Mouse (Mus musculus) NIH3T3 (cell line): ENCODE measurements around the gene Relt.
"Not testable (repeated sequence)": the region's sequence is repeated elsewhere in the genome, so short reads cannot be mapped to it uniquely, and the experiment has no call there.

Source experiments
- DNase-seq: peaks from one replicate; pipeline ENCODE4 v3.0.0-alpha.2; 2012; ENCODE audit warnings: low read depth

Relt gene

DNA sequence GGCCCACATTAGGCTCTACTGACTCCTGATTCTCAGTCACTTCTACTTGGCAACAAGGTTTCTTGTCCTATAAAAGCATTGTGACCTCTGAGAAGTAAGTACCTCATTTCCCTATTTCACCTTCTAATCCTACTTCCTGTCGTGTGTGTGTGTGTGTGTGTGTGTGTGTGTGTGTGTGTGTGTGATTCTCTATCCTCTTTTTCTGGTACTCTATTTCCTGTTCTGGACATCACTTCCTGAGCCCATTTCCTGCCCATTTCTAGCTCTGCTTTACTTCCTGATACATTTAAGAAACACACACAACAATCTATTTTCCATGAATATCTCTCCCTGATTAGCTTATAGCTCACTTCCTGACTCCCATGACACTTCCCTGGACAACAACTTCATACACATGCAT, 12.6 kb upstream of the Relt start:
- DNase-seq = no peak

DNA sequence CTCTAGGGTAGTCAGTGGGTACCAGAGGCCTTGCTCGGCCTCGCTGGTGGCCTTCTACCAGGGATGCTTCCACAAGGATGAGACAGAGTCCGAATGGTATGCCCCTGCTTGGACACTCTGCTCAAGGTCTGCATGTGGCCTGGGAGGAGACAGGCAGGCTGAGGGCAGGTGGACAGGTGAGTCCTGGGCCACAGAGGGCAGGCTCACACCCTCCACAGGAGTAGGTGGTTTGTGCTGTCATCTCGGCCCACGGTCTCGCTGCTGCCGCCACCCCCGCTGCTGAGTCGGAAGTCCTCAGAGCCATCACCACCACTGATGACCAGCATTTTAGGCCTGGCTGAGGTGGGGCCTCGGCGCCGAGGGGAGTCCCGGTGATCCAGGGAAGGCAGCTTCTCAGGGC, 10.0 kb upstream of the Relt start:
- DNase-seq = no peak

DNA sequence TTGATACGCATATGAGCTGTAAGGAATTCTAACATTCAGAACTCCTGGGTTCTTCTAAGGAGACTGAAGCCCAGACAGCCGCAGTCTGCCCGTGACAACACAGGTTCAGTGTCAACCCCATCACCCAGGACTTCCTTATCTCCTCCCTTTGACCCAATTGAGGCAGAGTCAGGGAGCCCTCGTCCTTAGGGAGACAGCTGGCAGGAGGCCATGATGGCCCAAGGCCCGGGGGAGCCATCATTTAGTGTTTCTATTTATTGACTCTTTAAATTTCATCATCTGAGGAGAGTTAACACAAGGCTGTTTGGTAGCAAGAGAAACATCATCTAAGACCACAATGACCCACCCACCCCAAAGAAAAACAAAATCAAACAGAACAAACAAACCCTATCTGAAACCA, 8.6 kb upstream of the Relt start:
- DNase-seq = no peak

DNA sequence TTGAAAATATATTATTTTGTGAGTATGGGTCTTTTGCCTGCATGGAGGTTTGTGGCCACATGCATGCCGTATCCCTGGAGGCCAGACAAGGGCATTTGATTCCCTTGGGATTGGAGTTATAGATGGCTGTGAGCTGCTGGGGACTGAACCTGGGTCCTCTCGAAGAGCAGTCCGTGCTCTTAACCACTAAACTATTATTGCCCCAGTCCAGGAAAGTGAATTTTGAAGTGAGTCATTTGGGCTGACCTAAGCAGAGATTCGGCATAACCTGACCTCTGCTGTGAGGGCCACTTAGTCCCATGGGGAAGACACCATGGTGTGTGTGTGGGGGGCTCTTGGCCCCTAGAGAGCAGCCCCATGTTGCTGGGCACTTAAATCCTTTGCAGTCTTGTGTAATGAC, 8.1 kb upstream of the Relt start:
- no peak for DNase-seq

DNA sequence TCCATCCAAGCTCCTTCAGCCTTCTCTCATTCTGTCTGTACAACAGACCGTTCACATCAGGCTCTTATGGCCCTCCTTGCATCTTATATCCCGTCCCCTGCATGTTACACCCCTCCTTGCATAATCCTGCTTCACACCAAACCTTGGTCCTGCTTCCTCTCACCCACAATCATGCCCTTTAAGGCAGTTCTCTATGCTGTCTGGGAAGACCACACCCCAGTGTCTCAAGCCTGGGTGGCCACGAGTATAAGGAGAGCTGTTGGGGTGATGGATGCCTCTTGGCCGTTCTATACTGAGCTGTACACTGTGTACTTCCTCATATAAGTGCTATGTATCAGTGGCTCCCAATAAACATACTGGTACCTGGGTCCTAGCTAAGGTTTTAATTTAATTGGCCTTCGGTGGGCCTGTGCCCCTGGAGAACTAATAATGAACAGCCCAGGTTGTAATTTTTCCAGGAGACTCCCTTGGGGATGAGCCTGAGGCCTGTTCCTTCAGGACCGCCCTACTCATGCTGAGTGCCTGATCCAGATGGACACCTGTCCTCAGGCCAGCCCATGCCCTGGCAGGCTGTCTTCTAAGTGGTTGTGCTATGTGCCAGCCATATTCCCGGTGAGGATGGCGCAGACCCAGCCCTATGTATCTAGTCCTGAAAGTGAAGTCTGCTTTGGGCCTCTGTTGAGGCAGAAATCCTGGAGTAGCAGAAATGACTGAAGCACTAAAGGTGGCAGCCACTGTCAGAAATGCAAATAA, 6.8 kb upstream of the Relt start:
- DNase-seq = no peak

DNA sequence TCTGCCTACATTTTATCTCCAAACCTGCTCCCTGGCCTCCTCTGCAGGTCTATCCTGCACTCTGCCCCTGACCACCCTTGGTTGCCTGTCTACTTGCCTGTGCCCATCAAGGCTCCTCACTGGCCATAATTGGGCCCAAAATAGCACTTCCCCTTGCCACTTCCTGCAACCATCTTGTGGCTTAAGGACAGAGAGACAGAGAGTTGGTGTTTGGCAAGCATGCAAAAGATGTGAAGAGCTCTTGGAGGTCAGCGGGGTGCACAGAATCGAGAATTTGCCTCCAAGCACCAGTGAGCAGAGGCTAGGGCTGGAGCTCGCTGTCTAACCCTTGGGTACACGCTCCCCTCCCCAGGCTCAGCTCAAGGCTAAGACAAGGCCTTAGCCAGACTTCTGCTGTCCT, 5.3 kb upstream of the Relt start:
- DNase-seq = no peak

DNA sequence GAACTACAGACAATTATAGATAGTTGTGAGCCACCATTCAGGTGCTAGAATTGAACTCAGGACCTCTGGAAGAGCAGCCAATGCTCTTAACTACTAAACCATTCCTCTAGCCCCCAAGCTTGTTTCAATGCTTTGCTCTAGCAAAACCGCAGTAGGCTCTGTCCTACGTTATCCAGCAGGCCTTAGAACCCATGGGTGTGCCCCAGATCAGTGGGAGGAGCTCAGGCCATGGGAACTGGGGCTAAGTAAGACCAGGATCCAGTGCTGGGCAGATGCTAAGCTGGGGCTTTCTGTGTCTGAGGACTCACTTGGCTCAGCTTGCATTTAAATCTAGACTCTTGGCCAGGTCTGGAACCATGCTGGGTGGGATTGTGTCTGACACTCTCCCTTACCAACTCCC, 4.3 kb upstream of the Relt start:
- no peak for DNase-seq

DNA sequence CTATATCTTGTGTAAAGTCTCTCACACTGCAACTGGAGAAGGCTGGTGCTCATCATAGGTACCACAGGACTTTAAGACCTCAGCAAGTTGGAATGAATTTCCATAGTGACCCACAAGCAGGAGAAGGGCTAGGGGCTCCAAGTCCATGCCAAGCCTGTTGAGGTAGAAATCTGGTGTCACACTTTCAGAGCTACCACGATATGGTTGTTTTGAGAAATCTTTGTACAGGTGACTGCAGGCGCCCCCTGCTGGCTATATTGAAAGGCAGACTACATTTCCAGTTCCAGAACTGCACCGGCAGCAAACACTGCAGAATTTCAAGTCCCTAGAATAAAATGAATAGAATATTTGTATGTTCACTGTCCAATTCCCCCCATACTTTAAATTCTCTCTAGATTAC, 3.4 kb upstream of the Relt start:
- peak; percentile 80 for DNase-seq

DNA sequence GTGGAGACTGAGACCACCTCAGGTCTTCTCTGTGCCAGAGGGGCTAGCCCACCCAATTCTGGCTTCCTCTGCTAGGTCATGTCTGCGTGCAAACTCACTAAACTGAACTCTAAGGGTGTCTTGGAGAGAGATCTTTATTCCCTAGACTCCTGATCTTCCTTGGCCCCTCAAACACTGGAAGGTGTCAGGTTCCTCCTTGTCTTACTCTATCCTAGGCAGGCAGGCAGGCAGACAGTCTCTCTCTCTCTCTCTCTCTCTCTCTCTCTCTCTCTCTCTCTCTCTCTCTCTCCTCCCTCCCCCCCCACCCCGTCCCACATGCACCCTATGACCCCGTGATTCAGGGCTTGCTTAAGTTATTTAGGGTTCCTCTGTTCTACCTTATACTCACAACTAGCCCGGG, 893 bp downstream of the Relt start:
- DNase-seq = peak; percentile 21

DNA sequence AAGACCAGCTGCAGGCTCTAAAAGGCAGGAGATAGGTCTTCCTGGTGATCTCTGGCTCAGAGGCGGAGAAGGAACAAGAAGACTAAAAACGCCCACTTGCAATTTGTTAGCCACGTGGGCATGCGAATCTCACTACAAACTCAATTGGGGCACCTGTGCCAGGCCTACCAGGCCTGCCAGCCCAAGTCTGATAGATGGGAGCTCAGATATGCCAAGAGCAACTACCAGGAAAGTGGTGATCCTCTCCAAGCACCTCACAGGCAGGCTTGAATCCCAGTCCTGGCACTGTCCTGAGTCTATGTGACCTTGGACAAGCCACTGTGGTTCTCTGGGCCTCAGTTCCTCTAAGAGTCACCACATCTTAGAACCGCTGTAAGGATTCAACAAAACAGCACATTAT, 2.0 kb downstream of the Relt start:
- DNase-seq = no peak

DNA sequence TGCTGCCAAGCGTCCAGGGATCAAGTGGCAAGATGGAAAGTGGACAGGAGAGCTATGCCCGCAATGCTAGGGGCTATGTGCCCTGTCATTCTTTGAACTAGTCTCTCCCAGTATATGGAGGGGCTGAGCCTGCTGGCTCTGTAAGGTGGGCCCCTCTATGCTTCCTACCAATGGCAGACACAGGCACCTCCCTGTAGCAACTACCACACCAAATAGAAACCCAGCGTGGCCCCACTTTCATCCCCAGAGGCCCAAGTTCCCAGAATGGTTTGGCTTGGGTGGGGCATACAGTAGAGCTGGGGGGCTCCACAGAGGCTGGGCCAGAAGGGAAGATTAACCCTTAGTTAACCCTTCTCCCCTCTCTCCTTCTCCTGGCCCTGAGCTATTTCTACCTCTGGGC, 2.8 kb downstream of the Relt start:
- no peak for DNase-seq

DNA sequence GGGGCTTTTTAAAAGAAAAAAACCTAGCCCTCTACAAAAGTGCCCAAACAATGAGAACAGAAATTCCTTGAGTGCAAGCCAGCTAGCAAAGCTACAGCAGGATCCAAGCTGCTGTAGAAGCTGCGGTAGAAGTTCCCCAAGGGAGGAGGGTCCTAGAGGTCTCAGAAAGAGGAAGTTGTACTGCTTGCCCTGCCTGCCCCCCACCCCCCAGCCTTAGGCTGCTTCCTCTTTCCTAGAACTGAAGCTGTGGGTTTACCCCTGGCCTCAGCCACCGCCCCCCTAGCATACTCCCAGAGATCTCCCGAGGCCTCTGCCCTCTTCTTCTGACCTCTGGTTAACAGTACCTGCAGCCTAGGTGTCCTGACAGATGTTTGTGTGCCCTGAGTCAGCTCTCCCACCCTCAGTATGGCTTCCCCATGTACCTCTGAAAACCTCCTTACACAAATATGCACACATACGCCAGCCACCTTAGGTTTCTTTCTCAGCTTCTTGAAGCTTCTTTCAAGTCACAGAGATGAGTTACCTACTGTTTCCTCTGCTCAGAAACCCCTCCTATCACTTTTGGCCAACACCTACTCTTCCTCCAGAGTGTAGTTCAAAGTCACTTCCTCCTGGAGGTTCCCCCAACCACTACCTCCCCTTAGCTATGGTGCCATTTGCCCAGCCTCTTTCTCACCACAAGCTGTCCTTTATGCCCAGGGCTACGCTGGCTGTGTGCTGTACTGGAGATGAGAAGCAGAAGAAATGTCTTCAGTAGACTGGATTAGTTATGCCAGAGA, 7.3 kb downstream of the Relt start:
- no peak for DNase-seq

DNA sequence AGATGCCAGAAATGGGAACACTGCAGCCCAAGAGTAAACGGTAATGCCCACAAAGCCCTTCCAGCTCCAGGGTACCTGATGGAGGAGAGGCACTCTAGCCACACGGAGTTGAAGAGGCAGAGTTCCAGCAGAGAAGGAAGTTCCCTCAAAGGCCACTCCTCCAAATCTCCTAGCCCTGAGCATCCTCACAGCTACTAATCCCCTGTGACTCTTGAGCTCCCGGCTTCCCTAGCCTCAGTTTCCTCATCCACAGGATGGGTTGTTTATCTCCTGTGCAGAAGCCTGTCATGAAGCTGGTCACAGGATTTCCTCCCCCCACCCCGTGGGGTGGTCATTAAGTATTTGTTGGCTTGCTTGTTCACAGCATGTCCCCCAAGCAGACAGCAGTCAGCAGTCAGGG, 7.9 kb downstream of the Relt start:
- DNase-seq = no peak

DNA sequence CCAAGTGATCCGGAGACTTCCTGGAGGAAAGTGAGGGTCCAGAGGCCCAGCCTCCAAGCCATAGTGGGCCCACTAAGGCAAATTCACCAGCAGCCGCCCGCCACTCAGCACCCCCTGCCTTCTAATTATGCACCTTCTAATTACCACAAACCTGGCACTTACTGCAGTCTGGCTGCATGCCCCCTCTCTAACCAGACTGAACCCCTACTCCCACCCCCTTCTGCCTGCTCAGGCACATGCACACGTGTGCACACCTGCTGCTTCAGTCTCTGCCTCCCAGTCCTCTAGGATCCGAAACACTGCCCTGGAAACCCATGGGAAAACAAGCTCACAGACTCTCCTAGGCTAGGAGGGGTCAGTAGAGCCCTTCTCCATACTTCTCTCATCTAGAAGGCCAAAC, 8.4 kb downstream of the Relt start:
- DNase-seq = no peak

DNA sequence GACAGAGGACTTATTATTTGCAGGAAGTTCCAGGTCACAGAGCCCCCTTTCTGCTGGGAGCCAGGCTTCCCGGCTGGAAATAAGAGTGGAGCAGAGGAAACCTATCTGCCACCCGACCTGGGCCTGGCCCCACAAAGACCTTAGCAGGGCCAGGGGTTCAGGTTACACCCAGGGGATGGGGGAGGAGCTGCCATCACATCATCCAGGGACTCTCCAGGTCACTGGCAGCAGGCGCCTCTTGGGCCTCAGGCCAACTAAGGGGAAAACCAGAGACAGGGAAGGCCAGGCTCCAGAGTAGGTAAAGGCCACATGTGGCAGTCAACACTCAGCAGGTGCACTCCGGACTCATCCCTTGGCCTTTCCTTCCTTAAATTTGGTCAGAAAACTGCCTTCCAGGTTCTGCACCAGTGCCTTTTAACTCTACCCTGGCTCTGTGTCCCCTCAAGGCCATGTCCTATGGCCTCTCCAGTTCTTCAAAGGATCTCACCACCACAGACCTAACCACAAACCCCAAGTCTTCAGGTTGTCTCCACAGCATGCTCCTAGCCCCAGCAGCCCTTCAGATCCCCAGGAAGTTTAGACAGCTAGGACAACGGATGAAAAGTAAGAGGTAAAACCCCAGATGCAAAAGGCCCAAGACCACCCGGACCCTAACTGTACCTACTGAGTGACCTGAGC, 9.0 kb downstream of the Relt start:
- DNase-seq = no peak

DNA sequence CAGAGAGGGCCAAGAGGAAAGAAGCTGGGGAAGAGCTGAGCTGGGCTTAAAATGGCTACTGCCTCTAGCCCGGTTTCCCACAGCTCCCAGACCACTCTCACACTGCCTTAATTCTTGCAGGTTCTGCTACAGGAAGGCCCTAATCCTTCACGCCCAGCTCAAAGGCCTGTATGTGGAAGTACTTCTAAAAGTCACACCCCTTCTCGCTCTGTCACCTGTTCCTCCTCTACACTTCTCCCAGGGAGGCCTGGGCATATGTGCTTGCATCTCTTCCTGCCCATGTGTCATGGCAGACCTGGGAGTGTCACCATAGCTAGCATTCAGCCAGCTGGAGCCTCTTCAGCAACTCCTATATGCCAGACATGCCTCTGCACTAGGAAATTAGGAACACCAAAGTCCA, 9.8 kb downstream of the Relt start:
- DNase-seq = no peak

DNA sequence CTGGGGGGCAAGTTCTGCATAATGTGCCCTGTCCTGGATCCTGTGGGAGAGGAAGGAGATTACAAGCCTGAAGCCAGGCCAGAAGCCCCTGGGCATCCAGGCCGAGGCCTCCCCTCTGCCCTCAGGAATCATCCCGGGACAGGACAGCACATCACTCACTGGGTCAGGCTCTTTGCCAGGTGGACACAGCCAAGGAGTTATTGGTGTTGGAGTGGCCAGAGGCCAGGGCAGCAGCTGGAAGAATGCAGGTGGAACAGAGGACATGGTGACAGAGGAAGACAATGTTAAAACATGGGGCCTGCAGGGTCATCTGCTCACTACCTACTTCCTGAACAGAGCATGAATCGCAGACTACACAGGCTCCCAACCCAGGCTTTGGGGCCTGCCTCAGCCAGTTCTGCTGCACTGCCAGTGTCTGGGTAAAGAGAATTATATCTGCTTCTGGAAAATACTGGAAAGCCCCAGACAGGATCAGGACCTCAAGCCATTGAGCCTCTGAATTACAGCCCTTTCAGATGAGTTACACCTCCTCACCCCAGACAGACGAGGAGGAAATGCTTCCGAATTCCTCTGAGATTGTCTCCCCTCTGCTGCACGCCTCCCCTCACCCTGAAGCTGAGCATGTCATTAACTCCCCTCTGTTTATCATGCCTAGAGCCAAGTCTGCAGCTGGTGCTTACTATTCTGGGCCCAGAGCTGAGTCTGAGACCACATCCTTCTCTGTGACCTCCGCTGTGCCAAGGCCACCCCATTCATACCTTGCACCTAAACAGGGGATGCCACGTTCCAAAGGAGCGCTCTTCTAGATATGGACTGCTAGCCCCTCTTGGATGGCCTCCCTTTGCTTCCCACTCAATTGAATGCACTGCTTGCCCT, 11.5 kb downstream of the Relt start:
- DNase-seq = no peak

DNA sequence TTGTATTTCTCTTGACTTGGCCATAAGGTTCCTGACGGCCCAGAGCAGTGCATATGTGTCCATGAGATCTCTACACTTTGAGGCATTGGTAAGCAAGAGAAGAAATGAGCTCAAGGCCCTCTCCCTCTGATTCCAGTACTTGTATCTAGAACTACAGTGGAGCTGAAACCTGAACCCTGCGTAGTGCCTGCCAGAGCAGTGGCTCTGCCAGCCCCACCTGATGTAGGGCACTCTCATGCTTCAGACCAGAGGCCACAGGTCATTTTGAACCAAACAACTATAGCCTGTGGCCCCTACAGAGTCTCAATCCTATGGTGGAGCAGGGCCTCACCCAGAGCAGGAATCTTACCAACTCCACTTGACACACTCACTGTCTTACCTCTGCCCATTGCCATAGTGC, 13.7 kb downstream of the Relt start:
- no peak for DNase-seq

DNA sequence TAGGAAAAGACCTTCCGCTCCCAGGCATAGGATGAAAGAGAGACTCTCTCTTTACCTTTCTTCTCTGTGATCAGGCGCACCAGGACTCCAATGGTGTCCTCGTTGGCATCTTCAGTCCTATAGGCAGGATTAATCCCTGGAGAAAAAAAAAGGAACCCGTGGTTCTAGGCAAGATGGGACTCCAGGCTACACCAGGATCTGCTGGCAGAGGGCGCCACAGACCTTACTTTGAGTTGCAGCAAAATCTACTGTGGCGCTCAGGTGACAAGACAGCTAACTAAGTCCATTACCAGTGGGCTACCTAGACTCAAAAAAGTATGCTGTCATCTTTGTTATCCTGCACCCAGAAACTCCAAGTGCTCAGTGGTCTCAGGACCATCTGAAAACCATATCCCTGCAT, 14.5 kb downstream of the Relt start:
- DNase-seq = peak; percentile 75

DNA sequence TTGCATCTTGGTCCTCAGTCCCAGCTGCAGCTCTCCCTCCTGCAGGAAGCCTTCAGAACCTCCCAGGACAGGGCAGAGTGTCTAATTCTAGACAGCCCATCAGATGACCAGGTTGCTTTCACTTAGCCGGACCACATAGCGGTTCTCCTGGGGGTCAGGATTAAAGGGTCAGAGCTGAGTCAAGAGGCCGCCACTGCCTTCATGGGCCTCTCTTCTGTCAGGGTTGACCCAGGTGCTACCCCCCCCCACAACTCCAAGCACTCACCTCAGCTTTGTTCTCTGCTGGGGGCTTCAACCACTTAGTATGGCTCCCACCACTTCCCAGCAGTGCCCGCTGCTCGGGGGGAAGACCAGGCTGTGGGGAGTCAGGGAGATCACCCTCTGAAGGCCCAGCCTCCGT, 16.1 kb downstream of the Relt start:
- no peak for DNase-seq

DNA sequence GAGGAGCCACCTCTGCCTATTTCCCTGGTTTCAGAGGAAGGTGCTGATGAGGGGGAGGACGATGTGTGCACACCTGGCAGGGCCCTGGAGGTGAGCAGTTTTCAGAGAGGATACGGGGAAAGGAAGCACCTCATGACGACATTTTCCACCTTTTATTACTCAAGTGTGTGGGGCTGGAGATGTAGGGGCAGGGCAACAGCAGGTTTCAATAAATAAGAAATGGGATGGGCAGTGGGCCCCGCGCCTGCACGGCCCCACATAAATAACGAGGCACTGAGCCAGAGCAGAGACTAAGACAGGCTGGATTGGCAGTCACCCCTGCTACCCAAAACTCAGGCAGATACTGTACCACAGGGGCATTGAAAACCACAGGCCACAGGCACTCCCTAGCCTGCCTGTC, 17.2 kb downstream of the Relt start:
- DNase-seq = not testable (repeated sequence)

DNA sequence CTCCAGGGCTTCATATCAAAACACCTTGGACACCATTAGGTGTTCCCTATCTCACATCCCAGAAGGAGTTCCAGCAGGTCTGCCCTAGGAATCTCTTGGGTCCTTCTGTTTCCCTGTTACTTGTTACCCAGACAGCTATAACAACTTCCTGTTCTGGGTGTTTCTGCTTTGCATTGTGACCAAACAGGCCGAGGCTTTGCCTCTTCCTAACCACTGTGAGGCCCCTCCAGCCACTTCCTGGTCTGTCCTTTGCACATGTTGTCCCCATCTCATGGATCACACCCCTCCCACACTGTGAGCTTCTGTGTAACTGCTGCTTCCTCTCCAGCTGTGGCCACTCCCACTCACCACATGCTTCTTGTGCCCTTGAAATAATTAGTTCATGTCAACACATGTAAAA, 17.8 kb downstream of the Relt start:
- no peak for DNase-seq
